Mouse (Mus musculus): ENCODE data around the gene Gm42417. TPM values are rescaled to one million over a fixed set of nuclear protein-coding genes. Genes with fewer than 3 reads are reported as not detected.

The Gm42417 gene
- total RNA-seq (2023), result not detected

GRCm38 (mm10) chr1:36539186-36539585, at the start of gene Gm42417:
TSS of gene Gm42417 (minus strand) at chr1:36539429.

GRCm38 (mm10) chr1:36558031-36558993, 19.1 kb upstream of the Gm42417 start, which contains the start of gene Sema4c:
TSS of gene Sema4c (minus strand) at chr1:36558349.

DNA sequence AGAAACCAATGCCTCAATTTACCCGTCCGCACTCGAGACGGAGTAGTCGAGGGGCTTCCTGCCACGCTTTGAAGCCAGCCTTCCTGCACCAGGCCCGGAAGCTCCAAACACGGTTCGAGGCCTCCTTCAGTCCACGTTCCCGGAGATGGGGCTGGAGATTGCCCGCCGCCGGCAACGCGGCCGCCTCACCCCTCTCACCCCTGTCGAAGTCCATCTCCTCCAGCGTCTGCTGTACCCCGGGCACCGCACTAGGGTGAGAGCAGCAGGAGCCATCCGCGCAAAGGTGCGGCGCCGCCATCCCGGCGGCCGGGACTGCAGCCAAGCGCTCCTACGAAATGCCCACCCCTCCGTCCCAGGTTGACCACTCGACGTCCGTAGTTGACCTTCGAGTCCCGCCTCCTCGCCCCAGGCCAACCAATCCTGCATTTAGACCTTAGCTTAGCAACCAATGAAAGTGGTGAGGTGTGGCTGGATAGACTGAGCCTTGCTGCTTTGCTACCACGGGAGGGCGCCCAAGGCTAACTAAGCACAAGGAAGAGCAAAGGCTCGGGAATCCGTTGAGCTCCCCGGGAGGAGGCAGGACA, 7.8 kb upstream of the Gm42417 start, which contains the start of gene Ankrd39:
TSS of gene Ankrd39 (minus strand) at position 558 of the 584 bp plus-strand sequence.

GRCm38 (mm10) chr1:36536783-36537182, 2.4 kb downstream of the Gm42417 start, which contains the start of gene Ankrd23:
TSS of gene Ankrd23 (minus strand) at chr1:36536883.

GRCm38 (mm10) chr1:36511289-36512021, 27.8 kb downstream of the Gm42417 start, which contains the start of gene Cnnm3:
TSS of gene Cnnm3 (plus strand) at chr1:36511867.

Other genes starting within 250 kb of the Gm42417 start
- 100 to 1,000 TPM; 272 to 274 TPM for gene Arid5a, start 231.7 kb downstream of the Gm42417 start, total RNA-seq (2023)
- 100 to 1,000 TPM; 103 to 109 TPM for gene Kansl3, start 170.2 kb downstream of the Gm42417 start, total RNA-seq (2023)
- not detected for gene Fer1l5, start 167.1 kb downstream of the Gm42417 start, total RNA-seq (2023)
- gene Lman2l, start 94.2 kb downstream of the Gm42417 start, total RNA-seq (2023), result 10 to 100 TPM; 30.2 to 35.3 TPM
- gene Cnnm4, start 67.8 kb downstream of the Gm42417 start, total RNA-seq (2023), result 10 to 100 TPM; 13.8 to 20.3 TPM
- 10 to 100 TPM; 50.9 to 51.0 TPM for gene Cnnm3, start 27.6 kb downstream of the Gm42417 start, total RNA-seq (2023)
- 10 to 100 TPM; 33.3 to 33.7 TPM for gene Ankrd23, start 2.5 kb downstream of the Gm42417 start, total RNA-seq (2023)
- gene Ankrd39, start 8.0 kb upstream of the Gm42417 start, total RNA-seq (2023), result 10 to 100 TPM; 25.6 to 29.5 TPM
- gene Sema4c, start 18.9 kb upstream of the Gm42417 start, total RNA-seq (2023), result 1 to 10 TPM in 1 of 2 experiments, under 1 TPM in 1; 0.99 to 1.1 TPM
- not detected for gene Fam178b, start 143.8 kb upstream of the Gm42417 start, total RNA-seq (2023)
- 100 to 1,000 TPM; 206 to 247 TPM for gene Cox5b, start 152.0 kb upstream of the Gm42417 start, total RNA-seq (2023)
- under 1 TPM in 1 of 2 experiments, not detected in 1; 0.99 TPM for gene 4933424G06Rik, start 170.7 kb upstream of the Gm42417 start, total RNA-seq (2023)
- gene Actr1b, start 175.0 kb upstream of the Gm42417 start, total RNA-seq (2023), result 100 to 1,000 TPM; 160 TPM
- 100 to 1,000 TPM; 232 to 237 TPM for gene Zap70, start 222.4 kb upstream of the Gm42417 start, total RNA-seq (2023)